Mouse (Mus musculus) liver, adult 2 months (tissue): Measurements from ENCODE around the gene Shmt2.

Experiments
- CTCF ChIP-seq: fragments of 200-500 bp; IDR thresholded peaks from 2 replicates; pipeline ENCODE4 v1.5.1; 2011; ENCODE audit warnings: low read depth, low read length, control low read depth
- POLR2A ChIP-seq: fragments of 200-500 bp; IDR thresholded peaks from 2 replicates; pipeline ENCODE4 v1.6.1; 2011; ENCODE audit warnings: low read length, control low read depth; ENCODE audit not compliant: insufficient read depth; ENCODE audit errors: extremely low read depth

DNA sequence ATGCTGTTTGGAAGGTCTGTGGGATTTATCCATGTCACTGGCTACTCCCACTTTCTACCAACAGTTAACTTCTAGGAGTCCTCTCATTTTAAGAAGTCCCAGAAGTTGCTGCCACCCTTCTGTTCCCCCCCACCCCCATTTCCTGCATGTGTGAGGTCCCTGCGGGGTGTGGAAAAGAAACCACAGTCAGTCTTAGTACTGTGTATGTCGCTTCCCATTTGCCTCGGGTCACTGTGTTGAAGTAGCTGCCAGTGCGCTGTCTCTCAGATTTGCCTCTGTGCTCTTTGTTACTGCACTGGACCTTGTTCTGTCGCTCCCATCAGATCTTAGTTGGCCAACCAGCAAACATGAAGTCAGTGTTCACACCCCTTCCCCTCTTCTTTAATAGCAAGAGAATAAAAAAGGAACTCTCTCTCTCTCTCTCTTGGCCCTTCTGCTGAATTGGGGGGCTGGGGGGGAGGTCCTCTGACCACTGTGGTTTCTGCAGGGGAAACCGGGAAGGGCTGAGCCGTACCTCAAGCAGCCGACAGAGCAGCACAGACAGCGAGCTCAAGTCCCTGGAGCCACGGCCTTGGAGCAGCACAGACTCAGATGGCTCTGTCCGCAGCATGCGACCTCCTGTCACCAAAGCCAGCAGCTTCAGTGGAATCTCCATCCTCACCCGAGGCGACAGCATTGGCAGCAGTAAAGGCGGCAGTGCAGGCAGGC lies 50.8 kb downstream of the Shmt2 start:
- TF ChIP-seq CTCF (no peak), POLR2A (no peak)
